Mouse (Mus musculus) testis, adult 2 months (tissue): ENCODE results near the gene Fam173a.

ENCODE experiments used
- CTCF ChIP-seq: fragments of 200-500 bp; IDR thresholded peaks from 2 replicates; pipeline ENCODE4 v1.5.1; 2012; ENCODE audit warnings: low read depth, mild to moderate bottlenecking, inconsistent platforms, low read length, moderate library complexity; ENCODE audit not compliant: control insufficient read depth, insufficient read depth, insufficient replicate concordance
- POLR2A ChIP-seq: fragments of 200-500 bp; IDR thresholded peaks from 2 replicates; pipeline ENCODE4 v1.6.1; 2012; ENCODE audit warnings: low read depth, mild to moderate bottlenecking, inconsistent platforms, low read length, moderate library complexity; ENCODE audit not compliant: control insufficient read depth

- TF ChIP-seq POLR2A, result no peak
- TF ChIP-seq CTCF, result no peak
These were observed 18.2 kb upstream of the Fam173a start for GRCm38 (mm10) chr17:25810890-25811289.
